Mouse (Mus musculus): ENCODE data around the gene Spsb4. TPM values are rescaled to one million over a fixed set of nuclear protein-coding genes. Genes with fewer than 3 reads are reported as not detected.

The Spsb4 gene
- polyA plus RNA-seq, 2 experiments, result 19.9 to 28.4 TPM

DNA sequence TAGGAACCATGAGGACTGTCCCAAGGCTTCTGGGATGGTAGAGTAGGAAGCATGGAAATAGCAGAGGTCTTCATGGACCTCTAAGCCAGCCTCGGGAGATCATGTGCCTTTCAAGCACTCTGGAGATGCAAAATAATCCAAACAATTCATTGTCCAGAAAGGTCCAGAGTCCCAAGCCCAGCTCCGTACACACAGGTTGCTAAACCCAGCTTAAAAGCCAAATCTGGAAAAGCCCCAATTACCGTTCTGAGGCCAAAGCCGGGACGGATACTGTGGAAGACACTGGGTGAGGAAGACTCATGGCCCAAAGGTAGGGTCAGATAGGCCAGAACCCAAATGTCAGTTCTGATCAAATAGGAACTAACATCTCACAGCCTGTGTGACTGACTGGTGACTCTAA is 36.8 kb downstream of the Spsb4 start:
- no peak overlapping the region for H3K4me3 ChIP-seq (replicated peaks; ENCODE audit: low read length)
- 56% methylated on average over 5 of the region's 5 CpGs for WGBS
- no peak for DNase-seq (ENCODE audit: low spot score)
- H3K36me3 ChIP-seq (ENCODE audit: control insufficient read depth, insufficient read depth, low read length), result no peaks in the 10 kb centered on the region
- H3K9me3 ChIP-seq (ENCODE audit: control insufficient read depth, low read length), result no peaks in the 10 kb centered on the region
- H3K4me2 ChIP-seq (replicated peaks; ENCODE audit: low read depth, low read length, severe bottlenecking), result no peak overlapping the region
- peaks cover 61% of the 10 kb centered on the region for H3K4me1 ChIP-seq (ENCODE audit: control insufficient read depth, insufficient read depth, low read length)
- no peak for ATAC-seq (ENCODE audit: low FRiP score, low read depth)
- H3K9ac ChIP-seq (ENCODE audit: low read depth, low read length, severe bottlenecking), result no peak overlapping the region
- no peak overlapping the region for H3K27ac ChIP-seq (replicated peaks; ENCODE audit: low read depth, low read length)
- no peak for TF ChIP-seq POLR2A (IDR thresholded peaks at IDR 0.05; ENCODE audit: borderline replicate concordance, extremely low read depth, insufficient read depth, insufficient read length)
- no peaks in the 10 kb centered on the region for H3K27me3 ChIP-seq (ENCODE audit: control insufficient read depth, insufficient read depth, low read length)

- no peak overlapping the region for H3K9ac ChIP-seq (ENCODE audit: low read depth, low read length, severe bottlenecking)
- H3K36me3 ChIP-seq (ENCODE audit: control insufficient read depth, insufficient read depth, low read length), result no peaks in the 10 kb centered on the region
- DNase-seq (ENCODE audit: low spot score) (no peak), ATAC-seq (ENCODE audit: low FRiP score, low read depth) (peak; percentile 16; the same call in 1 of the 2 replicates)
- H3K4me3 ChIP-seq (replicated peaks; ENCODE audit: low read length), result no peak overlapping the region
- H3K9me3 ChIP-seq (ENCODE audit: control insufficient read depth, low read length), result no peaks in the 10 kb centered on the region
- H3K27ac ChIP-seq (replicated peaks; ENCODE audit: low read depth, low read length), result no peak overlapping the region
- no peaks in the 10 kb centered on the region for H3K27me3 ChIP-seq (ENCODE audit: control insufficient read depth, insufficient read depth, low read length)
- WGBS, result 11% methylated on average over 9 of the region's 9 CpGs
- peaks cover 55% of the 10 kb centered on the region for H3K4me1 ChIP-seq (ENCODE audit: control insufficient read depth, insufficient read depth, low read length)
- no peak overlapping the region for H3K4me2 ChIP-seq (replicated peaks; ENCODE audit: low read depth, low read length, severe bottlenecking)
- no peak for TF ChIP-seq POLR2A (IDR thresholded peaks at IDR 0.05; ENCODE audit: borderline replicate concordance, extremely low read depth, insufficient read depth, insufficient read length)
Measured at GRCm38 (mm10) chr9:96981121-96981520, 37.5 kb downstream of the Spsb4 start.

GRCm38 (mm10) chr9:96980037-96980997 is 38.3 kb downstream of the Spsb4 start:
- peak; percentile 40 for DNase-seq (ENCODE audit: low spot score)
- H3K27me3 ChIP-seq (ENCODE audit: control insufficient read depth, insufficient read depth, low read length), result no peaks in the 10 kb centered on the region
- peaks cover 55% of the 10 kb centered on the region for H3K4me1 ChIP-seq (ENCODE audit: control insufficient read depth, insufficient read depth, low read length)
- no peak overlapping the region for H3K4me3 ChIP-seq (replicated peaks; ENCODE audit: low read length)
- peak; percentile 76 for ATAC-seq (ENCODE audit: low FRiP score, low read depth)
- no peaks in the 10 kb centered on the region for H3K36me3 ChIP-seq (ENCODE audit: control insufficient read depth, insufficient read depth, low read length)
- WGBS, result 31% methylated on average over 10 of the region's 10 CpGs
- H3K9ac ChIP-seq (ENCODE audit: low read depth, low read length, severe bottlenecking), result no peak overlapping the region
- H3K4me2 ChIP-seq (replicated peaks; ENCODE audit: low read depth, low read length, severe bottlenecking), result no peak overlapping the region
- TF ChIP-seq POLR2A (IDR thresholded peaks at IDR 0.05; ENCODE audit: borderline replicate concordance, extremely low read depth, insufficient read depth, insufficient read length), result no peak
- H3K27ac ChIP-seq (replicated peaks; ENCODE audit: low read depth, low read length), result no peak overlapping the region
- H3K9me3 ChIP-seq (ENCODE audit: control insufficient read depth, low read length), result no peaks in the 10 kb centered on the region

DNA sequence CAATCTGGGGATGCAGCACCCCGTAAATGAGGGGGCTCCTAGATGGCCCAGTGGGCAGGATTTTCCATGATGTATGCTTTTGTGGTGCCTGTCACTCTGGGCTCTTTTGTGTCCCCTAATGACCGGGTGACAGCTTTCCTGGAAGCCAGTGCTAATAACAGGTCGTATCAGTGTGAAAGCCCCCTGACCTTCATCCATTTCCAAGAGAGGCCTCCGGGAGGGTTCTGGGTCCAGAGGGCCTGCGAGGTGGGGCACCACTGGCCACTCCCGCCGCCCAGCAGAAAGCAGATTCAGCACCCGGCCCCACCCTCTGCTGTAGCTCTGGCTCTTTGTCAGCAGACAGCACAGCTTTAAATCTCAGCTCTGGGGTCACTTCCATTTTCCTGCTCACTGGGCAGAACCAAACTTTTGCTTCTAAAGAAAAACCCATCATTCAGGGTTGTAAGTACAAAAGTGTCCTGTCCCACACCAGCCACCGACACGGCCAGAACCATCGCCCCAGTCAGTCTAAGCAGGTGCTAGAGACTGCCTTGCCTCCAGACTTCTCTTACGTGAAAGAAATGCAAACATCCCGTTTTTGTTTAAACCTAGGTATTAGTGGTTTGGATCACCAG is 39.1 kb downstream of the Spsb4 start:
- H3K4me3 ChIP-seq (replicated peaks; ENCODE audit: low read length), result no peak overlapping the region
- no peak overlapping the region for H3K27ac ChIP-seq (replicated peaks; ENCODE audit: low read depth, low read length)
- no peak for DNase-seq (ENCODE audit: low spot score)
- H3K9me3 ChIP-seq (ENCODE audit: control insufficient read depth, low read length), result no peaks in the 10 kb centered on the region
- no peak overlapping the region for H3K4me2 ChIP-seq (replicated peaks; ENCODE audit: low read depth, low read length, severe bottlenecking)
- H3K9ac ChIP-seq (ENCODE audit: low read depth, low read length, severe bottlenecking), result no peak overlapping the region
- peaks cover 55% of the 10 kb centered on the region for H3K4me1 ChIP-seq (ENCODE audit: control insufficient read depth, insufficient read depth, low read length)
- ATAC-seq (ENCODE audit: low FRiP score, low read depth), result no peak
- H3K27me3 ChIP-seq (ENCODE audit: control insufficient read depth, insufficient read depth, low read length), result no peaks in the 10 kb centered on the region
- TF ChIP-seq POLR2A (IDR thresholded peaks at IDR 0.05; ENCODE audit: borderline replicate concordance, extremely low read depth, insufficient read depth, insufficient read length), result no peak
- 31% methylated on average over 13 of the region's 13 CpGs for WGBS
- no peaks in the 10 kb centered on the region for H3K36me3 ChIP-seq (ENCODE audit: control insufficient read depth, insufficient read depth, low read length)

- ATAC-seq (ENCODE audit: low FRiP score, low read depth) (no peak), DNase-seq (ENCODE audit: low spot score) (no peak)
- H3K4me3 ChIP-seq (replicated peaks; ENCODE audit: low read length), result no peak overlapping the region
- WGBS, result 71% methylated on average over 10 of the region's 10 CpGs
- no peak overlapping the region for H3K4me2 ChIP-seq (replicated peaks; ENCODE audit: low read depth, low read length, severe bottlenecking)
- peaks cover 52% of the 10 kb centered on the region for H3K4me1 ChIP-seq (ENCODE audit: control insufficient read depth, insufficient read depth, low read length)
- H3K36me3 ChIP-seq (ENCODE audit: control insufficient read depth, insufficient read depth, low read length), result no peaks in the 10 kb centered on the region
- no peak overlapping the region for H3K27ac ChIP-seq (replicated peaks; ENCODE audit: low read depth, low read length)
- no peak for TF ChIP-seq POLR2A (IDR thresholded peaks at IDR 0.05; ENCODE audit: borderline replicate concordance, extremely low read depth, insufficient read depth, insufficient read length)
- no peaks in the 10 kb centered on the region for H3K9me3 ChIP-seq (ENCODE audit: control insufficient read depth, low read length)
- no peak overlapping the region for H3K9ac ChIP-seq (ENCODE audit: low read depth, low read length, severe bottlenecking)
- no peaks in the 10 kb centered on the region for H3K27me3 ChIP-seq (ENCODE audit: control insufficient read depth, insufficient read depth, low read length)
Measured at GRCm38 (mm10) chr9:96978147-96978782, 40.4 kb downstream of the Spsb4 start.

All from limb, embryonic 14.5 days (tissue).